11 mouse cellular contexts compared by ENCODE assay signal in genomic region chr8:126616736-126617135, GRCm38 (mm10). TPM values are rescaled to one million over a fixed set of nuclear protein-coding genes. Genes with fewer than 3 reads are reported as not detected.
DNase-seq lines count a peak whose midpoint lies in the region; ATAC-seq and TF ChIP-seq lines count a peak whose summit lies in the region.
"Had no signal": no experiment of that assay in that cellular context is flagged by ENCODE, and none has a peak within 500 bp of the region (broad histone marks: within the 10 kb centered on the region; RNA-seq: fewer than 3 reads in every experiment).

No protein-coding gene starts in this region.

- no peaks in the 10 kb centered on the region for H3K27me3 ChIP-seq in heart, embryonic 15.5 days
- no peaks in the 10 kb centered on the region for H3K27me3 ChIP-seq in heart, embryonic 11.5 days (ENCODE audit: control insufficient read depth, insufficient read depth, low read length)
- H3K27me3 ChIP-seq in lung, embryonic 16.5 days (ENCODE audit: control insufficient read depth, insufficient read depth, low read depth, low read length), result no peaks in the 10 kb centered on the region
- no peaks in the 10 kb centered on the region for H3K27me3 ChIP-seq in limb, embryonic 15.5 days
- H3K27me3 ChIP-seq: hindbrain, embryonic 12.5 days had no signal

- no peaks in the 10 kb centered on the region for H3K36me3 ChIP-seq in heart, embryonic 15.5 days
- H3K36me3 ChIP-seq in heart, embryonic 11.5 days (ENCODE audit: control insufficient read depth, insufficient read depth, low read length), result no peaks in the 10 kb centered on the region
- H3K36me3 ChIP-seq in lung, embryonic 16.5 days (ENCODE audit: control insufficient read depth, insufficient read depth, low read length), result no peaks in the 10 kb centered on the region
- H3K36me3 ChIP-seq in limb, embryonic 15.5 days, result no peaks in the 10 kb centered on the region
- H3K36me3 ChIP-seq: hindbrain, embryonic 12.5 days had no signal

- no peak for ATAC-seq in heart, embryonic 15.5 days (replicated peaks; ENCODE audit: insufficient number of reproducible peaks, insufficient read depth, low FRiP score, low read depth)
- no peak for ATAC-seq in heart, embryonic 11.5 days (replicated peaks; ENCODE audit: insufficient number of reproducible peaks, low FRiP score, low TSS enrichment)
- ATAC-seq in lung, embryonic 16.5 days (ENCODE audit: low read depth), result no peak
- peak; percentile 21 for ATAC-seq in activated CD4-positive, CD25-positive, alpha-beta regulatory T cell, adult 4 months
- ATAC-seq in limb, embryonic 15.5 days (ENCODE audit: insufficient number of reproducible peaks, low FRiP score, low TSS enrichment, low read depth), result no peak

- no peaks in the 10 kb centered on the region for H3K9me3 ChIP-seq in heart, embryonic 15.5 days (replicated peaks)
- no peaks in the 10 kb centered on the region for H3K9me3 ChIP-seq in heart, embryonic 11.5 days (replicated peaks; ENCODE audit: control insufficient read depth, low read length)
- H3K9me3 ChIP-seq in lung, embryonic 16.5 days (ENCODE audit: control insufficient read depth, low read length), result no peaks in the 10 kb centered on the region
- H3K9me3 ChIP-seq in limb, embryonic 15.5 days, result no peaks in the 10 kb centered on the region
- H3K9me3 ChIP-seq: hindbrain, embryonic 12.5 days had no signal

- H3K4me3 ChIP-seq in heart, embryonic 15.5 days, result no peak overlapping the region
- no peak overlapping the region for H3K4me3 ChIP-seq in heart, embryonic 11.5 days (ENCODE audit: low read depth, low read length)
- no peak overlapping the region for H3K4me3 ChIP-seq in lung, embryonic 16.5 days (ENCODE audit: low read length)
- H3K4me3 ChIP-seq in limb, embryonic 15.5 days, result no peak overlapping the region
- H3K4me3 ChIP-seq in layer of hippocampus, adult 2 months, result no peak overlapping the region
- H3K4me3 ChIP-seq: hindbrain, embryonic 12.5 days had no signal

- peaks cover 21% of the 10 kb centered on the region for H3K4me1 ChIP-seq in heart, embryonic 15.5 days (replicated peaks)
- peaks cover 14% of the 10 kb centered on the region for H3K4me1 ChIP-seq in heart, embryonic 11.5 days (ENCODE audit: control insufficient read depth, insufficient read depth, low read length)
- H3K4me1 ChIP-seq in lung, embryonic 16.5 days (replicated peaks; ENCODE audit: control insufficient read depth, insufficient read depth, low read length), result peaks cover 21% of the 10 kb centered on the region
- H3K4me1 ChIP-seq in limb, embryonic 15.5 days, result peaks cover 24% of the 10 kb centered on the region

- WGBS in heart, embryonic 15.5 days, result 55% methylated on average over 5 of the region's 5 CpGs
- 68% methylated on average over 5 of the region's 5 CpGs for WGBS in heart, embryonic 11.5 days (ENCODE audit: insufficient replicate concordance)
- 49% methylated on average over 5 of the region's 5 CpGs for WGBS in lung, embryonic 16.5 days
- 38% methylated on average over 5 of the region's 5 CpGs for WGBS in limb, embryonic 15.5 days

- DNase-seq in lung, postnatal 4 days, result no peak
- no peak for DNase-seq in layer of hippocampus, adult 9-11 months
- DNase-seq in layer of hippocampus, adult 2 months (ENCODE audit: low spot score in 2 of 2), result no peak
- DNase-seq: adrenal gland, postnatal 25 days had no signal

- H3K27ac ChIP-seq in heart, embryonic 15.5 days, result 0 out of 2 replicates have a peak overlapping the region, but pooled peaks have one; percentile 52
- no peak overlapping the region for H3K27ac ChIP-seq in heart, embryonic 11.5 days (ENCODE audit: low read depth, low read length)
- peak overlapping the region; percentile 9; the same call in 1 of the 2 replicates for H3K27ac ChIP-seq in lung, embryonic 16.5 days (ENCODE audit: low read length)
- peak overlapping the region; percentile 77 for H3K27ac ChIP-seq in limb, embryonic 15.5 days
- no peak overlapping the region for H3K27ac ChIP-seq in layer of hippocampus, adult 2 months
- H3K27ac ChIP-seq: hindbrain, embryonic 12.5 days; macrophage had no signal

- H3K4me2 ChIP-seq in heart, embryonic 15.5 days, result no peak overlapping the region
- H3K4me2 ChIP-seq in heart, embryonic 11.5 days, result no peak overlapping the region
- H3K4me2 ChIP-seq in lung, embryonic 16.5 days (ENCODE audit: low read depth, low read length), result no peak overlapping the region
- no peak overlapping the region for H3K4me2 ChIP-seq in limb, embryonic 15.5 days
- H3K4me2 ChIP-seq: hindbrain, embryonic 12.5 days had no signal

- H3K9ac ChIP-seq in heart, embryonic 15.5 days, result no peak overlapping the region
- no peak overlapping the region for H3K9ac ChIP-seq in heart, embryonic 11.5 days (ENCODE audit: low read depth, low read length)
- H3K9ac ChIP-seq in lung, embryonic 16.5 days (ENCODE audit: low read length), result no peak overlapping the region
- no peak overlapping the region for H3K9ac ChIP-seq in limb, embryonic 15.5 days
- H3K9ac ChIP-seq: hindbrain, embryonic 12.5 days had no signal

- TF ChIP-seq CTCF in layer of hippocampus, adult 2 months (conservative IDR thresholded peaks at IDR 0.05), result no peak

RNA-seq across cellular contexts. Expression of gene Irf2bp2, which starts 22.9 kb away (rescaled TPM):
- polyA plus RNA-seq in heart, embryonic 15.5 days (2015; fragmentation: Nextera tagmentation; extraction: Ambion mirVana), result 10.3 and 10.4 TPM in 2 replicates
- 5.9 and 6.5 TPM in 2 replicates for polyA plus RNA-seq in heart, embryonic 11.5 days (2014; fragmentation: Nextera tagmentation; extraction: Ambion mirVana)
- polyA plus RNA-seq in lung, embryonic 16.5 days (2015; fragmentation: Nextera tagmentation; extraction: Ambion mirVana), result 11.7 and 12.8 TPM in 2 replicates
- polyA plus RNA-seq in activated CD4-positive, CD25-positive, alpha-beta regulatory T cell, adult 4 months (2017; shearing (Covaris generic)), result 10 to 100 TPM; 17.8 to 22.2 TPM
- 11.0 and 12.8 TPM in 2 replicates for polyA plus RNA-seq in limb, embryonic 15.5 days (2015; fragmentation: Nextera tagmentation; extraction: Ambion mirVana)
- 10 to 100 TPM; 53.0 to 60.4 TPM for total RNA-seq in layer of hippocampus, adult 2 months (2021)

Comparison
In these comparisons a context has a peak if more than half of its experiments do, and no peak if none do; other contexts are left out.
1. H3K27ac ChIP-seq: peak in heart, embryonic 15.5 days (single experiment), lung, embryonic 16.5 days (single experiment) and limb, embryonic 15.5 days (single experiment); none in heart, embryonic 11.5 days (single experiment) and layer of hippocampus, adult 2 months (single experiment).